Mouse (Mus musculus) neural tube, embryonic 12.5 days (tissue): Measurements from ENCODE around the gene Kri1. TPM values are rescaled to one million over a fixed set of nuclear protein-coding genes. Genes with fewer than 3 reads are reported as not detected.
A peak's percentile ranks its signal among the peaks of the same experiment; 100 is the strongest.
"Not testable (repeated sequence)": the region's sequence is repeated elsewhere in the genome, so short reads cannot be mapped to it uniquely, and the experiment has no call there.

Source experiments
- ATAC-seq: fragments of 200-750 bp; cut with Nextera tagmentation; 2 replicates; pipeline ENCODE4 v1.8.0; 2017; ENCODE audit warnings: low read depth, mild to moderate bottlenecking, moderate TSS enrichment, moderate library complexity; ENCODE audit not compliant: low FRiP score
- H3K27ac ChIP-seq: fragments of 300-500 bp; sonication (generic); 2 replicates; pipeline ENCODE4 v1.5.1; 2016
- H3K27me3 ChIP-seq: fragments of 300-500 bp; sonication (generic); replicated peaks from 2 replicates; pipeline ENCODE4 v1.6.1; 2016; ENCODE audit warnings: mild to moderate bottlenecking
- H3K36me3 ChIP-seq: fragments of 300-500 bp; sonication (generic); 2 replicates; pipeline ENCODE4 v1.6.1; 2016; ENCODE audit warnings: mild to moderate bottlenecking
- H3K4me1 ChIP-seq: fragments of 300-500 bp; sonication (generic); 2 replicates; pipeline ENCODE4 v1.6.1; 2016
- H3K4me2 ChIP-seq: fragments of 300-500 bp; sonication (generic); replicated peaks from 2 replicates; pipeline ENCODE4 v1.6.1; 2016; ENCODE audit warnings: mild to moderate bottlenecking
- H3K4me3 ChIP-seq: fragments of 300-500 bp; sonication (generic); 2 replicates; pipeline ENCODE4 v1.5.1; 2016
- H3K9ac ChIP-seq: fragments of 300-500 bp; sonication (generic); 2 replicates; pipeline ENCODE4 v1.6.1; 2016; ENCODE audit warnings: mild to moderate bottlenecking
- H3K9me3 ChIP-seq: fragments of 300-500 bp; sonication (generic); 2 replicates; pipeline ENCODE4 v1.6.1; 2016; ENCODE audit warnings: mild to moderate bottlenecking
- WGBS: fragments of 180-500 bp; shearing (Covaris S2); methylation state at CpG from one replicate; pipeline ENCODE4 v1.1.7; 2016; 5-methylcytosine and 5-hydroxymethylcytosine counted together
- polyA plus RNA-seq: library from polyadenylated mRNA; unstranded; fragments of >200 nt; fragmentation: Nextera tagmentation; extraction: Ambion mirVana; gene quantifications from 2 replicates; pipeline ENCODE4 v1.2.1, GENCODE M21; 2016

Kri1 gene
- polyA plus RNA-seq, 1 experiment from 2014 or later: 18.0 TPM

- H3K9ac ChIP-seq: no peak overlapping the region
- WGBS: 93% methylated on average over 11 of the region's 11 CpGs
- no peak overlapping the region for H3K27ac ChIP-seq
- peaks cover 24% of the 10 kb centered on the region for H3K4me1 ChIP-seq
- no peak overlapping the region for H3K4me3 ChIP-seq
- H3K27me3 ChIP-seq: no peaks in the 10 kb centered on the region
- H3K36me3 ChIP-seq: peaks cover 5% of the 10 kb centered on the region
- H3K4me2 ChIP-seq: no peak overlapping the region
- no peak for ATAC-seq
- no peaks in the 10 kb centered on the region for H3K9me3 ChIP-seq
Observed at GRCm38 (mm10) chr9:21324269-21324668, 36.5 kb upstream of the Kri1 start.

DNA sequence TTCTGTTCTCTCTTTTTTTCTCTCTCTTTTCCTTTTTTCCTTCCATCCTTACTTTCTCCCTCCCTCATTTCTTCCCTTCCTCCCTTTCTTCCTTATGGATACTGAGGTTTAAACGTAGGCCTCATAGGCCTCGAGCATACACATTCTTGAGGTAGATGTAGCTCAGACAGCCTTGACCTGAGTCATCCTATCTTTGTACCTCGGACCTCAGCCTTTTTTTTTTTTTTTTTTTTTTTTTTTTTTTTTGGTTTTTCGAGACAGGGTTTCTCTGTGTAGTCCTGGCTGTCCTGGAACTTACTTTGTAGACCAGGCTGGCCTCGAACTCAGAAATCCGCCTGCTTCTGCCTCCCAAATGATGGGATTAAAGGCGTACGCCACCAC is 35.1 kb upstream of the Kri1 start:
- not testable (repeated sequence) for H3K4me2 ChIP-seq, H3K9ac ChIP-seq, H3K9me3 ChIP-seq

GRCm38 (mm10) chr9:21322211-21322916 is 34.6 kb upstream of the Kri1 start:
- Histone ChIP-seq H3K27ac (no peak overlapping the region), H3K9me3 (no peaks in the 10 kb centered on the region), H3K9ac (no peak overlapping the region), H3K27me3 (no peaks in the 10 kb centered on the region), H3K4me1 (peaks cover 24% of the 10 kb centered on the region), H3K4me2 (peak overlapping the region; percentile 92; the same call in 1 of the 2 replicates), H3K4me3 (no peak overlapping the region), H3K36me3 (peaks cover 5% of the 10 kb centered on the region)
- no peak for ATAC-seq
- 88% methylated on average over 19 of the region's 19 CpGs for WGBS

More for the DNA sequence above, 35.1 kb upstream of the Kri1 start:
- not testable (repeated sequence) for H3K27me3 ChIP-seq, H3K4me3 ChIP-seq, H3K36me3 ChIP-seq, H3K27ac ChIP-seq, ATAC-seq
- WGBS: 89% methylated on average over 8 of the region's 8 CpGs
- H3K4me1 ChIP-seq: peaks cover 24% of the 10 kb centered on the region

GRCm38 (mm10) chr9:21321513-21321835 is 33.7 kb upstream of the Kri1 start:
- Histone ChIP-seq H3K27me3 (no peaks in the 10 kb centered on the region), H3K9me3 (no peaks in the 10 kb centered on the region), H3K9ac (peak overlapping the region; percentile 78), H3K27ac (no peak overlapping the region), H3K4me2 (peak overlapping the region; percentile 92), H3K36me3 (peaks cover 4% of the 10 kb centered on the region), H3K4me1 (peaks cover 24% of the 10 kb centered on the region), H3K4me3 (peak overlapping the region; percentile 80)
- no peak for ATAC-seq
- WGBS: 16% methylated on average over 6 of the region's 6 CpGs

DNA sequence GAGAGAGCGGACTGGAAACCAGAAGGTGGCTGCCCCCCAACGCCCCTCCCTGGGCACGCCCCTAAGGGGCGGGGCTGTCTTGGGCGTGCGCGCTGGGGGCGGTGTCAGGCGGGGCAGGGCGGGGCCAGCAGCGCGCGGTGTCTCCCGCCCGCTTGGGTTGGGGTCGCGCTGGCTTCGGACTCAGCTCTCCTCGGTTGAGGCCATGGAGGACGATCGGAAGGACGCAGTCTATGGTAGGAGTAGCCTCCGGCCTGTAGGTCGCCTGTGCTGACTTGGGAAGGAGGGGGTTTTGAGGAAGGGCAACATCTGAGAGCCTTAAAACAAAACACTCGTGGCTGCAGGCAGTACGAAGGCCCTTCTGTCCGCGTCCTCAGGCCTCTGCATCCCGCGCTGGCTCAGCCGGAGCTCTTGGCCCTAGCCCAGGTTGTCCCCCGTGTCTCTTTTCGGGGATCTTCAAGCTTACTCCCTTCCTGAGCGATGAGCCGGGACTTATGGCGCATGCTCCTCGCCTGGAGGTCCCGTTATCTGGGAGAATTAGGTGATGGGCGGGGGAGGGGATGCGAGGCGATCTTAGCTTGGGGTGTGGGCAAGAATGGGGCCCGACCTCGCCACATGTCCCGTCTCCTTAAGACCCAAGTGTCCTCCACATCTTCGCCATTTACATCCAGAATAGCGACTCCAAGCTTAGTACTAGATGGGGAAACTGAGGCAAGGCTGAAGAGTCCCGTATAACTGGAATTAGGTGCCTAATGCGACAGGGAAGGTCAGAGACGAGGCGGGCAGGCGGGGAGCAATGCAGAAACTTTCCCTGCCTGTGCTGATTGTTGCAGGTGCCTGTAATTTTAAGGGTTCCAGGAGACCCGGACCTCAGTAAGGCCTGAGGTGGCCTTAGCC is 33.1 kb upstream of the Kri1 start, which contains the start of gene Slc44a2:
Gene Slc44a2, plus strand, starts transcription at position 80 of the 894 bp plus-strand sequence.
- peaks cover 3% of the 10 kb centered on the region; the same call in 1 of the 2 replicates for H3K36me3 ChIP-seq
- peaks cover 24% of the 10 kb centered on the region for H3K4me1 ChIP-seq
- H3K4me2 ChIP-seq: peak within 1 kb of the TSS; percentile 92
- H3K4me3 ChIP-seq: peak within 1 kb of the TSS; percentile 80
- H3K27ac ChIP-seq: no peak within 1 kb of the TSS
- H3K9me3 ChIP-seq: no peaks in the 10 kb centered on the region
- ATAC-seq: peak; percentile 93
- peak within 1 kb of the TSS; percentile 78 for H3K9ac ChIP-seq
- no peaks in the 10 kb centered on the region for H3K27me3 ChIP-seq
- WGBS: under 1% methylated on average over 52 of the region's 52 CpGs

DNA sequence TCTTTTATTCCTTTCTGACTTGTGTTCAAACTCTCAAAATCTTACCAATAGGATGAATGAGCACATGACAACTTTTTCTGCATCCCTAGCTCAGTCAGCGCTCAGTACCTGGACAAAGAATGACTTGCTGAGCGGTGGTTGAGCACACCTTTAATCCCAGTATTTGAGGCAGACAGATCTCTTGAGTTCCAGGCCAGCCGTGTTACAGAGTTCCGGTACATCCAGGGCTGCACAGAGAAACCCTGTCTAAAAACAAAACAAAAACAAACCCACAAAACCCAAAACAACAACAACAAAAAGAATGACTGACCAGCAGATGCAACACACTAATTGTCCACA is 32.5 kb upstream of the Kri1 start:
- Histone ChIP-seq H3K4me3 (peak overlapping the region; percentile 80), H3K27ac (no peak overlapping the region), H3K4me2 (peak overlapping the region; percentile 92), H3K36me3 (peaks cover 3% of the 10 kb centered on the region; the same call in 1 of the 2 replicates), H3K9ac (peak overlapping the region; percentile 78; the same call in 1 of the 2 replicates), H3K4me1 (peaks cover 24% of the 10 kb centered on the region), H3K27me3 (no peaks in the 10 kb centered on the region), H3K9me3 (no peaks in the 10 kb centered on the region)
- 32% methylated on average over 4 of the region's 4 CpGs for WGBS
- peak; percentile 63 for ATAC-seq

DNA sequence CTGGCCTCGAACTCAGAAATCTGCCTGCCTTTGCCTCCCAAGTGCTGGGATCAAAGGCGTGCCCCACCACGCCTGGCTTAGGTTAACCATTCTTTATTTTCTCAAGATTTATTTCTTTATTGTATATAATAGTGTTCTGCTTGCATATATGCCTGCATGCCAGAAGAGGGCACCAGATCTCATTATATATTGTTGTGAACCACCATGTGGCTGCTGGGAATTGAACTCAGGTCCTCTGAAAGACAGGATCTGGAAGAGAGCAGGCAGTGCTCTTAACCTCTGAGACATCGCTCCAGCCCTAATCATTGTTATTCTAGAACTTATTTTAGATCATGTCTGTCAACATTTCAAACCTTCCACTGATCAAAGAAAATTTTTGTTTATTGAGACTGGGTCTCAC is 31.7 kb upstream of the Kri1 start:
- Histone ChIP-seq H3K4me3 (no peak overlapping the region), H3K4me1 (peaks cover 24% of the 10 kb centered on the region), H3K27me3 (no peaks in the 10 kb centered on the region), H3K27ac (no peak overlapping the region), H3K9ac (no peak overlapping the region), H3K9me3 (no peaks in the 10 kb centered on the region), H3K4me2 (no peak overlapping the region), H3K36me3 (no peaks in the 10 kb centered on the region; the same call in 1 of the 2 replicates)
- ATAC-seq: no peak
- WGBS: 93% methylated on average over 4 of the region's 4 CpGs

DNA sequence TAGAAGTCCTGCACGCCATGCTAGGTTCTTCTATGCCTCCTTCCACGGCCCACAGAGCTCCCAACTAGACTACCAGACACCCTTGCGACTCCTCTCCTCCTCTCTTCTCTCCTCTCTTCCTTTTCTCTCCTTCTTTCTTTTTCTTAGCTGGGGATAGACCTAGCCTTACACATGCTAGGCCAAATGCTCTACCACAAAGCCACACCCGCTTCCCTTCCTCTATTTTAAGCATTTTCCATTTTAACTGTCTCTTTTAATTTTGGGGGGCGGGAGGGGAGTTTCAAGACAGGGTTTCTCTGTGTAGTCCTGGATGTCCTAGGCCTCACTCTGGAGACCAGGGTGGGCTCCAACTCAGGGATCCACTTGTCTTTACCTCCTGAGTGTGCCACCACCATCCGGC is 31.0 kb upstream of the Kri1 start:
- no peak overlapping the region for H3K4me2 ChIP-seq
- no peaks in the 10 kb centered on the region for H3K27me3 ChIP-seq
- no peak overlapping the region for H3K9ac ChIP-seq
- no peak overlapping the region for H3K27ac ChIP-seq
- ATAC-seq: no peak
- H3K9me3 ChIP-seq: no peaks in the 10 kb centered on the region
- WGBS: 90% methylated on average over 6 of the region's 6 CpGs
- no peaks in the 10 kb centered on the region for H3K36me3 ChIP-seq
- H3K4me1 ChIP-seq: peaks cover 24% of the 10 kb centered on the region
- H3K4me3 ChIP-seq: no peak overlapping the region

DNA sequence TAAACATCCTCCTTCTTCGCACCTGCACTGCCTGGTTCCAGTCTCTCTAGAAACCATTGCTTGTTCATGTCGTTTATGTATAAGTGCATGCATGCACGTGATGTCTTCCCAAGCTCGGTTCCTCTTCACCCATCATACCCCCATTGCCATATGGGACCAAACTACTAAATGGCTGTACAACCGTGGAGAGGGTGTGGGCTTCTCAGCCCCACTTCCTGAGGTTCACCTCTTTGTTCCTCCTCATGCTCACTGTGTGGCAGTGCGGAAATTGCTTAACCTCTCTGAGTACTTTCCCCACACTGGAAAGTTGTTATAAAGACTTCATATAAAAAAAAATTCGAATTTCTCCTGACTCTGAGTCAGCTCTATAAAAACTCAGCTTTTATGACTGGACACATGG is 28.9 kb upstream of the Kri1 start:
- no peaks in the 10 kb centered on the region for H3K9me3 ChIP-seq
- 71% methylated on average over 7 of the region's 7 CpGs for WGBS
- no peak overlapping the region for H3K4me2 ChIP-seq
- H3K4me3 ChIP-seq: no peak overlapping the region
- no peak overlapping the region for H3K27ac ChIP-seq
- no peaks in the 10 kb centered on the region for H3K36me3 ChIP-seq
- no peak overlapping the region for H3K9ac ChIP-seq
- peaks cover 11% of the 10 kb centered on the region for H3K27me3 ChIP-seq
- no peak for ATAC-seq
- peaks cover 14% of the 10 kb centered on the region for H3K4me1 ChIP-seq

DNA sequence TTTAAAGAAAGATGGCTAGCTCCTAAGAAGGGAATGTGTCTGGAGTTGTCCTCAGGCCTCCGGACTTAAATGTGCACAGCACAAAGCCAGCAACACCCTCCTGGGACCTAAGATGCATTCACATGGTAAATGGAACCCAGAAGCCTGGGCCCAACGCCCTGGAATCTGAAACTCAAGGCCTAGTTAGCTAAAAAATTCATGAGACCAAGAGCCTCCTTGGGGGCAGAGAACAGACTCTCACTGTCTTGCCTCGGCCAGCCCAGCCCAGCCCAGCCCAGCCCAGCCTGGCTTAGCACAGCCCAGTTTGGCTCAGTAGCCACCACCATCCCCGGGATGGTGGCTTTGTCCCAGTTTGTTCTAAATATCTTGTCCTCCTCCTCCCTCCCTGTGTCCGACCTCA is 27.7 kb upstream of the Kri1 start:
- no peak overlapping the region for H3K4me3 ChIP-seq
- H3K27me3 ChIP-seq: peaks cover 19% of the 10 kb centered on the region
- H3K36me3 ChIP-seq: no peaks in the 10 kb centered on the region
- H3K27ac ChIP-seq: no peak overlapping the region
- H3K9me3 ChIP-seq: no peaks in the 10 kb centered on the region
- WGBS: 60% methylated on average over 5 of the region's 5 CpGs
- H3K4me2 ChIP-seq: no peak overlapping the region
- no peak overlapping the region for H3K9ac ChIP-seq
- peaks cover 6% of the 10 kb centered on the region; the same call in 1 of the 2 replicates for H3K4me1 ChIP-seq
- no peak for ATAC-seq

GRCm38 (mm10) chr9:21314367-21315140 is 26.8 kb upstream of the Kri1 start:
- Histone ChIP-seq H3K9me3 (no peaks in the 10 kb centered on the region), H3K27ac (no peak overlapping the region), H3K9ac (no peak overlapping the region), H3K4me1 (peaks cover 6% of the 10 kb centered on the region; the same call in 1 of the 2 replicates), H3K36me3 (no peaks in the 10 kb centered on the region), H3K27me3 (peaks cover 19% of the 10 kb centered on the region), H3K4me2 (no peak overlapping the region), H3K4me3 (no peak overlapping the region)
- no peak for ATAC-seq
- WGBS: 88% methylated on average over 9 of the region's 9 CpGs

DNA sequence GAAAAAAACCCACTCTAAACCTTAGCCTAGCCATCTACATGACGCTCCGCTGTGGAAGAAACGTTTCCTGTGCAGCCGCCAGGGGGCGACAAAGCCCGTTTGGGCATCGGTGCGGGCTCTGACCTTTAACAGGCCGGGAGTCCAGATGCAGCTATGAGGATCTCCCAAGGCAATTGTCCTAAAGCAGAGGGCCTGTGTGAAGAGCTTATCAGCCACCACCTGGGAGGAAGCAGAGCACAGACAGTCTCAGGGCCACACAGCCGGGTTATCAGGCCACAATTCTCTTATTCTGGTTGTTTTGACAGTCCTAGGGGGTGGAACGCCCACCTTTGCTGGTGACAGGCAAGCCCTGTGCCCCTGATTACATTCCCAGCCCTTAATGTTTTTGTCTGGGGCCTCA is 25.6 kb upstream of the Kri1 start:
- 7% methylated on average over 11 of the region's 11 CpGs for WGBS
- Histone ChIP-seq H3K27me3 (peaks cover 19% of the 10 kb centered on the region), H3K4me2 (no peak overlapping the region; the same call in 1 of the 2 replicates), H3K36me3 (no peaks in the 10 kb centered on the region), H3K27ac (no peak overlapping the region), H3K4me1 (peaks cover 6% of the 10 kb centered on the region; the same call in 1 of the 2 replicates), H3K4me3 (no peak overlapping the region), H3K9me3 (no peaks in the 10 kb centered on the region), H3K9ac (no peak overlapping the region)
- ATAC-seq: peak; percentile 49; the same call in 1 of the 2 replicates
